Mouse (Mus musculus) CH12.LX (cell line): ENCODE measurements around the gene Rnf5.

Experiments
- BHLHE40 ChIP-seq: IDR thresholded peaks from 2 replicates; pipeline ENCODE4 v1.6.1; 2011; ENCODE audit warnings: mild to moderate bottlenecking, low read depth, low read length, improper control_type of control experiment
- CHD1 ChIP-seq: IDR thresholded peaks from 2 replicates; pipeline ENCODE4 v1.6.1; 2012; ENCODE audit warnings: low read depth, low read length, improper control_type of control experiment, inconsistent platforms
- ELF1 ChIP-seq: IDR thresholded peaks from 2 replicates; pipeline ENCODE4 v1.6.1; 2014; ENCODE audit warnings: low read depth, mild to moderate bottlenecking, inconsistent platforms, low read length, improper control_type of control experiment
- EP300 ChIP-seq: IDR thresholded peaks from 2 replicates; pipeline ENCODE4 v1.6.1; 2011; ENCODE audit warnings: low read length, improper control_type of control experiment
- JUND ChIP-seq: conservative IDR thresholded peaks from 2 replicates; pipeline ENCODE4 v1.6.1; 2011; ENCODE audit warnings: low read depth, low read length, improper control_type of control experiment
- POLR2A ChIP-seq: IDR thresholded peaks from 2 replicates; pipeline ENCODE4 v1.6.1; 2011; ENCODE audit warnings: low read depth, mild to moderate bottlenecking, improper control_type of control experiment, low read length

GRCm38 (mm10) chr17:34645256-34645829, 41.9 kb upstream of the Rnf5 start:
- TF ChIP-seq ELF1: no peak
- TF ChIP-seq BHLHE40: no peak
- no peak for TF ChIP-seq CHD1
- TF ChIP-seq EP300: no peak
- TF ChIP-seq POLR2A: no peak
- no peak for TF ChIP-seq JUND
